Mouse (Mus musculus) ES-Bruce4 (cell line): Measurements from ENCODE around the gene Meox1. TPM values are rescaled to one million over a fixed set of nuclear protein-coding genes. Genes with fewer than 3 reads are reported as not detected.
A peak's percentile ranks its signal among the peaks of the same experiment; 100 is the strongest.

Source experiments
- H3K27ac ChIP-seq: 2 replicates; pipeline ENCODE4 v1.5.1; 2012; ENCODE audit warnings: low read length, inconsistent platforms; ENCODE audit not compliant: insufficient read depth
- H3K27me3 ChIP-seq: 2 replicates; pipeline ENCODE4 v1.6.1; 2012; ENCODE audit warnings: mild to moderate bottlenecking, low read length, inconsistent platforms; ENCODE audit not compliant: control insufficient read depth, poor library complexity, insufficient read depth, severe bottlenecking
- H3K36me3 ChIP-seq: 2 replicates; pipeline ENCODE4 v1.6.1; 2012; ENCODE audit warnings: inconsistent platforms, mild to moderate bottlenecking, low read length, moderate library complexity; ENCODE audit not compliant: control insufficient read depth, poor library complexity, insufficient read depth, severe bottlenecking
- H3K4me1 ChIP-seq: one replicate; pipeline ENCODE4 v1.8.1; 2011; ENCODE audit warnings: low read length; ENCODE audit not compliant: control insufficient read depth, insufficient read depth
- H3K4me3 ChIP-seq: 2 replicates; pipeline ENCODE4 v1.5.1; 2011; ENCODE audit warnings: low read depth, mild to moderate bottlenecking, low read length
- H3K9ac ChIP-seq: 2 replicates; pipeline ENCODE4 v1.6.1; 2012; ENCODE audit warnings: low read depth, mild to moderate bottlenecking, inconsistent platforms; ENCODE audit not compliant: poor library complexity, severe bottlenecking
- H3K9me3 ChIP-seq: replicated peaks from 2 replicates; pipeline ENCODE4 v1.6.1; 2012; ENCODE audit warnings: mild to moderate bottlenecking, low read length, inconsistent platforms; ENCODE audit not compliant: control insufficient read depth, poor library complexity, insufficient read depth, severe bottlenecking
- CTCF ChIP-seq: IDR thresholded peaks from one replicate; pipeline ENCODE4 v1.8.1; 2011; ENCODE audit warnings: low read depth, low read length
- EP300 ChIP-seq: IDR thresholded peaks from 2 replicates; pipeline ENCODE4 v1.6.1; 2011; ENCODE audit warnings: low read depth, low read length; ENCODE audit not compliant: insufficient read depth
- POLR2A ChIP-seq: IDR thresholded peaks from one replicate; pipeline ENCODE4 v1.8.1; 2011; ENCODE audit warnings: low read length; ENCODE audit not compliant: insufficient read depth
- polyA plus RNA-seq: library from polyadenylated mRNA; stranded (reverse); fragments of >200 nt; gene quantifications from 2 replicates; pipeline ENCODE4 v1.2.4, GENCODE M21; 2011; ENCODE audit warnings: low read depth; ENCODE audit not compliant: missing spikeins, insufficient read depth, insufficient read length

Gene Meox1
- 0.70 TPM in 1 of 2 replicates, not detected in the other for polyA plus RNA-seq

DNA sequence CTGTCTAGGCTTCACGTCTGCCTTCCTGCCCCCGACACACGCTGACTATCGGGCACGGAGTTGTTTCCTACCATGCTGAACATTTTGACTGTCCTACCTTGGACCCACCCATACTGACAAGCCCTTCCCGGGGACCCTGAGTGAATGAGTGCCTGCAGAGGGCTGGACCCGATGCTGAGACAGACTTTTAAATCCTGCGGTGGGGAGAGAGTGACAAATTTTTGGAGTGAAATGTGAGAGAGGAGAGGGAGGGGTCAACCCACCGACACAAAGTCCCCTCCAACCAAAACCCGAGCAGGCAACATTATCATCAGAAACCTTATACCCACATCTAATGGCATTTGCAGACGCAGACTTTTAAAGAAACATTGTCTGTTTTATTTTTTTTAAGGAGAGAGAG, at the start of gene Meox1:
Gene Meox1 (minus strand): TSS at position 171 of the 400 bp plus-strand sequence.
- Histone ChIP-seq H3K4me1 (peaks cover 20% of the 10 kb centered on the region), H3K27me3 (no peaks in the 10 kb centered on the region; the same call in 1 of the 2 replicates), H3K9ac (peak within 1 kb of the TSS; percentile 8; the same call in 1 of the 2 replicates), H3K9me3 (no peaks in the 10 kb centered on the region), H3K4me3 (no peak within 1 kb of the TSS), H3K36me3 (no peaks in the 10 kb centered on the region), H3K27ac (no peak within 1 kb of the TSS)
- no peak for TF ChIP-seq CTCF
- TF ChIP-seq POLR2A = no peak
- no peak for TF ChIP-seq EP300

GRCm38 (mm10) chr11:101943055-101943454, 48.9 kb upstream of the Meox1 start:
- Histone ChIP-seq H3K4me1 (peaks cover 2% of the 10 kb centered on the region), H3K27me3 (no peaks in the 10 kb centered on the region), H3K4me3 (no peak overlapping the region), H3K36me3 (no peaks in the 10 kb centered on the region), H3K27ac (no peak overlapping the region), H3K9ac (no peak overlapping the region), H3K9me3 (no peaks in the 10 kb centered on the region)
- no peak for TF ChIP-seq CTCF
- TF ChIP-seq EP300 = peak; percentile 75
- TF ChIP-seq POLR2A = no peak

DNA sequence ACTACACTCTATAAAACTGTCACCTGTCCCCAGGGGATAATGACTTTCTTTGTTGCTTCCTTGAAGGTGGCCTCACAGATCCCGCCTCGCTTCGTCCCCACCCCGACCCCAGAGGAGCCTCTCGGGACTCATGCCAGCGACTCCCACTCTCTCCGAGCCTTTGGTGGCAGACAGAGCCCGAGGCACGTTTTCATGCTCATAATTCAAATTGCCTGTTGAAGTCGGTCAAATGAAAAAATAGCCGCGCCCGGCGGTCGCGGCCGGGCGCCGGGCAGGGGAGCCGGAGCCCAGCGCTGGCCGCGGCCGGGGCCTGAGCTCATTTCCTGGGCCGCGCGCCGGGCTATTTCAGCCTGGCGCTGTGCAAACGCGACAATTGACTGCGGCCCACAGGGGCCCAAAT, 42.9 kb upstream of the Meox1 start:
- Histone ChIP-seq H3K27me3 (no peaks in the 10 kb centered on the region), H3K27ac (no peak overlapping the region), H3K9me3 (no peaks in the 10 kb centered on the region), H3K4me1 (peaks cover 3% of the 10 kb centered on the region), H3K4me3 (peak overlapping the region; percentile 73), H3K9ac (peak overlapping the region; percentile 84), H3K36me3 (no peaks in the 10 kb centered on the region)
- TF ChIP-seq POLR2A (no peak), EP300 (no peak), CTCF (no peak)

DNA sequence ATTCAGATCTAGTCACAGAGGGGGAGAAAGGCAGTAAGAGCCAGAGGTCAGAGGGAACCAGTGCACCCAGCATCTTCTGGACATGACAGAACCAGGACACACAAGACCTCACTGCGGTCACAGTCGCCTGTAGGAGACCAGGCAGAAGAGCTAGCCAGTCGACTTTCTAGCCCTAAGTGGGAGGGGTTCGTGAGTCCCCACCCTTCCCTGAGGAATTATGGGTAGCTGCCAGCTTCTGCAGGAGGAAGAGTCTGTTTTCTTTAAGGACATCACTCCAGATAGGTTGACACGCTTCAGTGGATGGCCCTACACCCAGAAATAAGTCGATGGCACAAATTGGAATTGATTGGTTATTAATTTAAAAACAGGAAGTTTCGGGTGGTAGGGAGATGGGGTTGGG, 42.2 kb upstream of the Meox1 start:
- H3K27me3 ChIP-seq = no peaks in the 10 kb centered on the region

GRCm38 (mm10) chr11:101935743-101936142, 41.6 kb upstream of the Meox1 start:
- no peaks in the 10 kb centered on the region for H3K27me3 ChIP-seq
- H3K4me1 ChIP-seq = peaks cover 4% of the 10 kb centered on the region
- H3K4me3 ChIP-seq = no peak overlapping the region
- H3K36me3 ChIP-seq = no peaks in the 10 kb centered on the region
- H3K9ac ChIP-seq = no peak overlapping the region
- H3K27ac ChIP-seq = no peak overlapping the region
- no peaks in the 10 kb centered on the region for H3K9me3 ChIP-seq
- TF ChIP-seq CTCF = no peak

More for the DNA sequence above, 42.2 kb upstream of the Meox1 start:
- H3K9me3 ChIP-seq = no peaks in the 10 kb centered on the region
- no peaks in the 10 kb centered on the region for H3K36me3 ChIP-seq
- H3K4me3 ChIP-seq = no peak overlapping the region
- no peak for TF ChIP-seq EP300
- TF ChIP-seq POLR2A = no peak
- TF ChIP-seq CTCF = no peak
- peaks cover 4% of the 10 kb centered on the region for H3K4me1 ChIP-seq
- H3K27ac ChIP-seq = no peak overlapping the region
- H3K9ac ChIP-seq = no peak overlapping the region

- H3K4me1 ChIP-seq = peaks cover 6% of the 10 kb centered on the region
- no peak overlapping the region for H3K4me3 ChIP-seq
- H3K9me3 ChIP-seq = no peaks in the 10 kb centered on the region
- no peaks in the 10 kb centered on the region for H3K27me3 ChIP-seq
- no peak overlapping the region for H3K27ac ChIP-seq
- no peak for TF ChIP-seq POLR2A
- 0 out of 2 replicates have a peak, but pooled peaks have one; percentile 52 for TF ChIP-seq EP300
- H3K9ac ChIP-seq = no peak overlapping the region
- H3K36me3 ChIP-seq = no peaks in the 10 kb centered on the region
Observed at GRCm38 (mm10) chr11:101931978-101932377, 37.8 kb upstream of the Meox1 start.
